Mouse (Mus musculus) brown adipose tissue, adult 24 weeks (tissue): ENCODE results near the gene Mapkbp1. TPM values are rescaled to one million over a fixed set of nuclear protein-coding genes. Genes with fewer than 3 reads are reported as not detected.

Source experiments
- H3K27ac ChIP-seq: fragments of 200-500 bp; replicated peaks from 2 replicates; pipeline ENCODE4 v1.5.1; 2012; ENCODE audit warnings: low read depth, mild to moderate bottlenecking, low read length
- H3K4me1 ChIP-seq: fragments of 200-500 bp; 2 replicates; pipeline ENCODE4 v1.6.1; 2012; ENCODE audit warnings: low read length, mixed read lengths; ENCODE audit not compliant: control insufficient read depth, insufficient read depth, insufficient read length
- H3K4me3 ChIP-seq: fragments of 200-500 bp; 2 replicates; pipeline ENCODE4 v1.5.1; 2012; ENCODE audit warnings: low read depth, mild to moderate bottlenecking, low read length, moderate library complexity; ENCODE audit not compliant: insufficient read depth
- polyA plus RNA-seq: library from polyadenylated mRNA; stranded (reverse); fragments of >200 nt; gene quantifications from 2 replicates; pipeline ENCODE4 v1.2.4, GENCODE M21; 2012; ENCODE audit not compliant: missing spikeins, insufficient read depth, insufficient read length

Gene Mapkbp1
- polyA plus RNA-seq, 1 experiment, result 2.2 TPM

- Histone ChIP-seq H3K4me3 (no peak overlapping the region), H3K4me1 (peaks cover 9% of the 10 kb centered on the region; the same call in 1 of the 2 replicates)
Observed at GRCm38 (mm10) chr2:120024337-120024736, 51.8 kb downstream of the Mapkbp1 start.

DNA sequence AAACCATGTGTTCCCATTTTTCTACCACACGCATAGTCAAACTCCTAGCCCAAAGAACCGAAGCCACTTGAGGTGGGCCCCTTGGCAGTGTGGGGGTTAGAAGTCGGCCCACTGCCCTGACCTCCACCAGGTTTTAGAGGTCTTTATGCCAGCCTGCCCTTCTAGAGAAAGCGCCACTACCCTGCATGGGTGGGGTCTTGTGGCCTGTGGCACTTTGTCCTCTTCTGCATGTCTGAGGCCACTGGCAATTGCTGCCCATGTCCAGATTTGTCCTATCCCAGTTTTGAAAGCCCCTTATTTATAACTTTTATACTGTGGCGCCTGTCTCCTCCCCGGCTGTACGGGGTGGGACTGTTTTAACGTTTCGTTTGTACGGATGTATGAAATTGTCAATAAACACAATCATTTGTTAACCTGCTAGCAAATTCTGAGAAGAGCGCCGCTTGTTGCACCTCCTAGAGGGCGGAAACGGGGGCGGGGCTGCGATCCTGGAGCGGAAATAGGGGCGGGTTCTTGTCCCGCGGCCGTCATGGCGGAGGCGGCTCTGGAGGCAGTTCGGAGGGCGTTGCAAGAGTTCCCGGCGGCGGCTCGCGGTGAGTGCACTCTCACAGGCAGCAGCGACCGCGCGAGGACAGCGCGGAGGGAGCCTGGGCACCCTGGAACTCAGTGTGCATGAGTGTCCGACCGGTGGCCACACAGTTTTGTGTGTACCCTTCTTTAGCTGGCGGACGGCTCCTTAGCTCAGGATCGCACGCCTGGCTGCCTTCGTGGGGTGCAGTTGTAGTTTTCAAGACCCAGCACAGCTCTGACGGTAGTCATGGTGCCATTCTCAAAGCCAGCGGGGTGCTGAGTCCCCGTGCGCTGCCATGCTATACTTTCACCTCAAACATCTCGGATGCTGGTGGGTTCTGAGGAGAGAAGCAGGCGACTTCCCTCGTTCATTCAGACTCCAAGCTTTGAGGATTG lies 54.8 kb downstream of the Mapkbp1 start, which contains the start of the genes Jmjd7 and Gm28042:
Jmjd7 (plus strand) TSS at position 500 of the 966 bp plus-strand sequence.
Gm28042 (plus strand) TSS at position 510 of the 966 bp plus-strand sequence.
- Histone ChIP-seq H3K4me3 (peak within 1 kb of the TSS; percentile 97), H3K27ac (peak within 1 kb of the TSS; percentile 84), H3K4me1 (peaks cover 9% of the 10 kb centered on the region; the same call in 1 of the 2 replicates)

More at GRCm38 (mm10) chr2:120024337-120024736, 51.8 kb downstream of the Mapkbp1 start:
- peak overlapping the region; percentile 61 for H3K27ac ChIP-seq

DNA sequence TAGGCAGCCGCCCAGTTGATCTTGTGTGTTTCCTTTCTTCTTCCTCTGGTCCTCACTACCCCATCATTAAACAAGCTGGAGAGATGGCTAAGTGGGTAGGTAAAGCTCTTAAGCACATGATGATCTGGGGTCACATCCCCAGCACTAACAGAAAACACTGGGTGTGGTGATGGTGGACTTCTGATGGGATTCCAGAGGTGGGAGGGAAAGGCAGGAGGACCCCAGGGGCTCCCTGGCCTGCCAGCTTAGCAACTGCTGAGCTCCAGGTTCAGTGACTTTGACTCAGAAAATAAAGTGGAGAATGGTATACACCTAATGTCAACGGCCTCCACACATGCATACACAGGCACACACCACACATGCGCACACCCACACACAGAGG lies 55.4 kb downstream of the Mapkbp1 start:
- H3K4me1 ChIP-seq, result peaks cover 11% of the 10 kb centered on the region
- peak overlapping the region; percentile 97 for H3K4me3 ChIP-seq
- H3K27ac ChIP-seq, result peak overlapping the region; percentile 84

DNA sequence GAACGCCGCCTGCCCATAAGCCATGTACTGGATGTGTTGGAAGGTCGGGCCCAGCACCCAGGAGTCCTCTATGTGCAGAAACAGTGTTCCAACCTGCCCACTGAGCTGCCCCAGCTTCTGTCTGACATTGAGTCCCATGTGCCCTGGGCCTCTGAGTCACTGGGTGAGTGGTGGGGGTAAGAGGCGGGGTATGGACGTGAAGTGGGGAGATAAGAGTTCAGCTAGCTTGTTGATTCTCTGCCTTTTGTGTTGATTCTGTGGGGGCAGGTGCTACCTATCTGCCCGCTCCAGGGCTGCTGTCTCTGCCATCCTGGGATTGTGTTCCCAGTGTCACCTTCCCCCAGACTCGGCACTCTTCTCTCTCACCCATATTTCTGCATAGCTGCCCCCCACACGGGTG lies 57.9 kb downstream of the Mapkbp1 start:
- H3K4me3 ChIP-seq, result no peak overlapping the region
- H3K4me1 ChIP-seq, result peaks cover 8% of the 10 kb centered on the region
- H3K27ac ChIP-seq, result no peak overlapping the region

GRCm38 (mm10) chr2:120032726-120033467 lies 60.4 kb downstream of the Mapkbp1 start, which contains the start of gene Pla2g4b:
Gene Pla2g4b (plus strand): TSS chr2:120033417.
- Histone ChIP-seq H3K27ac (no peak within 1 kb of the TSS), H3K4me1 (peaks cover 6% of the 10 kb centered on the region), H3K4me3 (no peak within 1 kb of the TSS)

- no peak overlapping the region for H3K27ac ChIP-seq
- H3K4me1 ChIP-seq, result peaks cover 3% of the 10 kb centered on the region
- no peak overlapping the region for H3K4me3 ChIP-seq
Observed at GRCm38 (mm10) chr2:120033726-120034125, 61.2 kb downstream of the Mapkbp1 start.

- H3K4me1 ChIP-seq, result peaks cover under 1% of the 10 kb centered on the region
- no peak overlapping the region for H3K4me3 ChIP-seq
- no peak overlapping the region for H3K27ac ChIP-seq
Observed at GRCm38 (mm10) chr2:120037744-120038143, 65.2 kb downstream of the Mapkbp1 start.

DNA sequence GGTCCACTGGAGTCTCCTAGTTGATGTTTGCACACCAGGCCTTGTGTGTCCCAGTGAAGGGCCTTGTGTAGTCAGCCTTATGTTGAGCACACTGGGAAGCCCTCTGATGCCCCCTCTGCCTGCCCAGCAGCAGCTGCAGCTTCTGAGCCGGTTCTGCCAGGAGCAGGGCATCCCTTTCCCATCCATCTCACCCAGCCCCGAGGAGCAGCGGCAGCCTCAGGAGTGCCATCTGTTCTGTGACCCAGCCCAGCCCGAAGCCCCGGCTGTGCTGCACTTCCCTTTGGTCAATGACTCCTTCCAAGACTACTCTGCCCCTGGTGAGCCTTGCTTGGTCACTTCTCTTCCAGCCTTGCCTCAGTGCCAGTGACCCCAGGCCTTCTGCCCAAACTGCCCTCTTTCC lies 68.5 kb downstream of the Mapkbp1 start:
- H3K27ac ChIP-seq, result no peak overlapping the region
- H3K4me1 ChIP-seq, result no peaks in the 10 kb centered on the region
- H3K4me3 ChIP-seq, result no peak overlapping the region

DNA sequence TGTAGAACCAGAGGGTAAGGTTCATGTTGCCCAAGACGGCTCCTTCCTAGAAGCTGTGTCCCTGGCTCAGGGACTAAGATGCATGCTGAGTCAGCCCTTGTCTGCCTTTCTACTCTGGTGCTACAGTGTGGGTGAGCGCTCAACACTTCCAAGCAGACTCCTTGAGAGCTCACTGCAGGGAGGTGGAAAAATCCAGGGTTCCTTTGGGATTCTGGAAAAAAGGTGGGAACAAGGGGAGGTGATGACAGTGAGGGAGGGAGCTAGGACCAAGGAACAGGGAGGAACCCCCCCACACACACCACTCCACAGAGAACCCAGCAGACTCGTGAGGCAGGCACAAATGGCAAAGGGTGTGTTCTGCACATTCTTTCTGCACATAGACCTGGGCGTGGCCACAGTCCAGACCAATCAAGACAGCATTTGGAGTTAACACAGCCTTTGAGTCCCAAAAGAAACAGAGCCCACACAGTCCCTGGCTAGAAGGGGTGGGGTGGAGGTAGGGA lies 71.7 kb downstream of the Mapkbp1 start:
- Histone ChIP-seq H3K27ac (no peak overlapping the region), H3K4me1 (no peaks in the 10 kb centered on the region)

GRCm38 (mm10) chr2:120044676-120045075 lies 72.2 kb downstream of the Mapkbp1 start:
- H3K4me1 ChIP-seq, result no peaks in the 10 kb centered on the region
- H3K4me3 ChIP-seq, result no peak overlapping the region
- H3K27ac ChIP-seq, result no peak overlapping the region

More for the DNA sequence above, 71.7 kb downstream of the Mapkbp1 start:
- no peak overlapping the region for H3K4me3 ChIP-seq

- no peaks in the 10 kb centered on the region for H3K4me1 ChIP-seq
- H3K27ac ChIP-seq, result no peak overlapping the region
- H3K4me3 ChIP-seq, result no peak overlapping the region
Observed at GRCm38 (mm10) chr2:120046486-120047310, 74.2 kb downstream of the Mapkbp1 start.

GRCm38 (mm10) chr2:120048173-120048572 lies 75.7 kb downstream of the Mapkbp1 start:
- H3K27ac ChIP-seq, result no peak overlapping the region
- H3K4me1 ChIP-seq, result no peaks in the 10 kb centered on the region
- no peak overlapping the region for H3K4me3 ChIP-seq

DNA sequence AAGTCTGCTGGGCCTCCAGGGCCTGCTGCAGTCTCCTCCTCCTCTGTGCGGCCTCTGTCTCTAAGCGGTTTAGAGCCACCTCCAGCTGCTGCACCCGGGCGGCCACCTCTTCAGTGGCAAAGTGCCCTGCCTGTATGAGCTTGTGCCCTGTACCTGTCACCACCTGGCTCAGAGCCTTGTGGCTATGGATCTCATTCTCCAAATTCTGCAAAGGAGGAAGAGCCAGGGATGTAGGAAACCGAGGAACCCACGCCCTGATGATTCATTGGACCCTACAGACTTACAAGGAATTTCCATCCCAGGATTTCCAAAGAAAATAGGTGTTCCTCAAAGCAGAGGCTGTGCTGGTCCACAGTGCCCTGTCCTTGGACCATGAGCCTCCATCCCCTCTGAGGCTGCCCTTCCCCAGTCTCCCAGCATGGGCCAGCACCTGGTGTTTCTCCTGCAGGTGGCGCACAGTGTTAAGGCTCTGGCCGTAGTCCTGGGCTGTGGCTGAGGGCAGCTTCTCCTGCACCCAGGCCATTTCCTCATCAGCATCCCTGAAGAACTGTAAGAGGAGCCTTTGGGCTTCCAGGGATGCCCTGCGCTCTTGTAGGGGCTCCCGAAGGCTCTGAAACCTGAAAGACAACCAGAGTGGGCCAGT lies 77.3 kb downstream of the Mapkbp1 start:
- Histone ChIP-seq H3K4me1 (0 out of 2 replicates have a peak, but pooled peaks cover 4% of the 10 kb centered on the region), H3K27ac (no peak overlapping the region), H3K4me3 (no peak overlapping the region)

DNA sequence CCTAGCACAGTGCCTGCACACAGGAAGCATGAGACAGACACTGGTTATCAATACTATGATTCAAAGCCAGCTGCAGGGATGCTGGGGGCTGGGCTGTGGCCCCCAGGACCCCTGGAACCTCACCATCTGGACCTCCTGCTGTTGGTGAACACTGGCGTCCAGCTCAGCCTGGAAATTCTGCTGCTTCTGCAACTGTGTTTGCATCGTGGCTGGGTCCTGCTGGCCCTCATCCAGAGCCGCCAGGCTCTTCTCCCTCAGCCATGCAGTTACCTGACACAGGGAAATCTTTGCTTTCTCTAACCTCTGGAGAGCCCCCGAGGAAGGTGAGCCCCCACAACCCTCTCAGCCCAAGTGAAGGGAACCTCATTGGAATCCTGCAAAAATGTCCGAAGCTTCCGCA lies 78.9 kb downstream of the Mapkbp1 start:
- Histone ChIP-seq H3K4me3 (no peak overlapping the region), H3K4me1 (peaks cover 20% of the 10 kb centered on the region), H3K27ac (no peak overlapping the region)
